Mouse (Mus musculus) A20 (cell line): Measurements from ENCODE around the gene Hist1h3i.
"Not testable (repeated sequence)": the region's sequence is repeated elsewhere in the genome, so short reads cannot be mapped to it uniquely, and the experiment has no call there.

ENCODE experiments used
- DNase-seq: peaks from one replicate; pipeline ENCODE4 v3.0.0-alpha.2; 2011; ENCODE audit warnings: low read depth, low spot score

The Hist1h3i gene

GRCm38 (mm10) chr13:21783255-21783617, at the start of gene Hist1h3i:
Hist1h3i (minus strand) TSS chr13:21783370.
- DNase-seq = peak; percentile 92

GRCm38 (mm10) chr13:21831418-21832394, 48.5 kb upstream of the Hist1h3i start, which contains the start of gene Hist1h4n:
Hist1h4n (minus strand) TSS chr13:21832196.
- not testable (repeated sequence) for DNase-seq

GRCm38 (mm10) chr13:21830344-21830743, 47.2 kb upstream of the Hist1h3i start:
- no peak for DNase-seq

GRCm38 (mm10) chr13:21828511-21828910, 45.3 kb upstream of the Hist1h3i start:
- DNase-seq = no peak

DNA sequence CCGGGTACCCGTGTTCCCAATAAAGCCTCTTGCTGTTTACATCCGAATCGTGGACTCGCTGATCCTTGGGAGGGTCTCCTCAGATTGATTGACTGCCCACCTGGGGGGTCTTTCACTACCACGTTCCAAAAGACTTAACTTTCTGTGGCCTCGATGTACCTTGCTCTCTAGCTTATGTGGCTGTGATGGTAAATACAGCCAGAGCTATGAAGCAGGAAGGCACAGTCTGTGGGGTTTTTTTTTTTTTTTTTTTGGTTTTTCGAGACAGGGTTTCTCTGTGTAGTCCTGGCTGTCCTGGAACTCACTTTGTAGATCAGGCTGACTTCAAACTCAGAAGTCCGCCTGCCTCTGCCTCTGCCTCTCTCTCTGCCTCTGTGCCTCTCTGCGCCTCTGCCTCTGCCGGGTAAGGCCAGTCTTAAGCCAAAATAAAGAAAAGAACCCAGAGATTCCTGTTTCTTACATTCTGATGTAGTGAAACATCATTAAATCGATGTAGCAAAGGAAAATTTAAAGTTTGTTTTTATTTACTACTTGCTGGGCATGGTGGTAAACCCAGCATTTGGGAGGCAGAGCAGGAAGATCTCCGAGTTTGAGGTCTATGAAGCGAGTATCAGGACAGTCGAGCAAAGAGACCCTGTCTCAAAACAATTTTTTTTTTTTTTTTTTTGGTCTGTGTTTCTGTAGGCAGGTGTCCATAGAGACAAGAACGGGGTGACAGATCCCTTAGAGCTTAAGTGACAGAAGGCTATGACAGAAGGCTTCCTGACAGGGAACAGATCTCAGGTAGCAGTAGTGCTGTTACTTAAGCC, 37.1 kb upstream of the Hist1h3i start:
- not testable (repeated sequence) for DNase-seq

DNA sequence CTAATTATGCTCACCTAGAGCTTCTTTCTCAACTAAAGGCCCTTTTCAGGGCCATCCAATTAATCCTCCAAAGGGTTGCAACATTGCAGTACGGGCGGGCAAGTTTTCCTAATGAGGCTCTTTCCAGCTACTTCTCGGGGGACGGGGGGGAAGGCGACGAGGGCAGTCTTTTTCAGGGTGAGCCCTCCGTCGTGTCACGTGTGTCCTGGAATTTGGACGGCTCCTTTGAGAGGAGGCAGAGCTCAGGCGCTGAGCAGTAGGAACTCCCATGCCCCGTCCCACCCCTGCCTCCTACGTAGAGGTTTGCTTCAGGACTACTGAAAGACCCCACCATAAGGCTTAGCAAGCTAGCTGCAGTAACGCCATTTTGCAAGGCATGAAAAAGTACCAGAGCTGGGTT, 28.9 kb upstream of the Hist1h3i start:
- not testable (repeated sequence) for DNase-seq

DNA sequence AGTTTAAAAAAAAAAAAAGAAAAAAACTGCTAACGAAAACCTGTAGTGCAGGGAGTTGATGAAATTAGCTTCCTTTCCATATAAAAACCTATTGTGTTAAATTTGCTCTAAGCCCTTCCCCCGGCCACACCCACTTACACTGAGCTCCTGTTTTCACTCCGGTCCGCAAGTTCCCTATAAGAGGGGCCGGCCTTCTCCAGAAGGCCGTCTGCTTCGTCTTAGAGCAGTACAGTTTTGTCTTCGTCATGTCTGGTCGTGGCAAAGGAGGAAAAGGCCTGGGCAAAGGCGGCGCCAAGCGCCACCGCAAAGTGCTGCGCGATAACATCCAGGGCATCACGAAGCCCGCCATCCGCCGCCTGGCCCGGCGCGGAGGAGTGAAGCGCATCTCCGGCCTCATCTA, 28.4 kb upstream of the Hist1h3i start, which contains the start of gene Hist1h4m:
TSS of gene Hist1h4m (plus strand) at position 208 of the 400 bp plus-strand sequence.
- not testable (repeated sequence) for DNase-seq

DNA sequence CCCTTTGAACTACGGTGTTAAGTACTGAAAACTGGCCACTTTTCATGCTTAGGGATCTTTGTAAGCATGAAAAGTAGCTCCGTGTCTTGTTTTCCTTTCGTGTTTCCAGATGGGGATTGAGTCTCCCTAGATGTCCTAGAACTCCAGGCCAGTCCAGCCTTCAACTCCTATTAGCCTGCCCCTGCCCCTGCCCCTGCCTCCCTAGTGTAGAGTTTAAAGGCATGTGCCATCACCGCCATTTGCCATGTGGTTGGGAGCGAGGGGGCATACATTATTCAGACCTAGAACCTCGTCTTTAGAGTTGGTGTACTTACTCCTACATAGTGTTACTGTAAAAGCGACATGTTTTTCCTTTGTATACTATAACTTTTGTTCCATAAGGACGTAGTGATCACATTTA, 27.9 kb upstream of the Hist1h3i start:
- not testable (repeated sequence) for DNase-seq

- DNase-seq = not testable (repeated sequence)
Observed at GRCm38 (mm10) chr13:21810073-21810472, 26.9 kb upstream of the Hist1h3i start, which contains the start of the genes Hist1h2bq and Hist1h2ao. Hist1h2bq (minus strand) TSS chr13:21810197. Hist1h2ao (plus strand) TSS chr13:21810465.

DNA sequence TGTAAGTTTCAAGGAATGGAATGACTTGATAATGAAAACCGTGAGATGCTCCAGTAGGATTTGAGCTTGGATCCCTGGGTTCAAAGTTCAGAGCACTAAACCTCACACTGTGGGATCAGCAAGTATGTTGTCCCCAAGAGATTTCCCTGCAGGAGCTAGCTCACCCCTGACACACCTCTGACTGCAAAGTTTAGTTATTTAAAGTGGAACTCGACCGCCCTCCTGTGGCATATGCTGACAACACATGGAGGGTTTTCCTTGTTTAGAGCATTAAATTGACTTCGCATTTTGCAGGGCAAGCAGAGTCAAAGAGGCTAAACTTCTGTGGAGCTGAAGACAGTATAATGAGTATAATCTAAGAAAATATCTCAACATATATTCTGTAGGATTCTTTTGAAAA, 19.9 kb upstream of the Hist1h3i start:
- not testable (repeated sequence) for DNase-seq

GRCm38 (mm10) chr13:21797163-21797562, 14.0 kb upstream of the Hist1h3i start:
- not testable (repeated sequence) for DNase-seq

DNA sequence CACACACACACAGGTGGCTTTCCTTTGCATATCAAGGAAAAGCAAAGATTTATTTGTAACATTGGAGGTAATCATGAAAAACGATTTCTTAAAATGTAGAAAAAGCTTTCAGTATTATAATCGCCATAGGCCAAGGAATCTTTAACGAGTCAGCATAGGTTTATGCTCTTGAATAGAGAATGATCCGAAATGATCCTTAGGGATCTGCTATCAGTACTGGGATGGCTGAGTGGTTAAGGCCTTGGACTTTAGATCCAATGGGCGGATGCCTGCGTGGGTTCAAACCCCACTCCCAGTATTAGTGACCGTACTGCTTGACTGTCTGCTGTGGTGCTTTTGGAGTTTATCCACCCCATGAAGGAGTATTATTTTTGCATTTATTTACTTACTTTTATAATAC, 12.4 kb upstream of the Hist1h3i start:
- no peak for DNase-seq

DNA sequence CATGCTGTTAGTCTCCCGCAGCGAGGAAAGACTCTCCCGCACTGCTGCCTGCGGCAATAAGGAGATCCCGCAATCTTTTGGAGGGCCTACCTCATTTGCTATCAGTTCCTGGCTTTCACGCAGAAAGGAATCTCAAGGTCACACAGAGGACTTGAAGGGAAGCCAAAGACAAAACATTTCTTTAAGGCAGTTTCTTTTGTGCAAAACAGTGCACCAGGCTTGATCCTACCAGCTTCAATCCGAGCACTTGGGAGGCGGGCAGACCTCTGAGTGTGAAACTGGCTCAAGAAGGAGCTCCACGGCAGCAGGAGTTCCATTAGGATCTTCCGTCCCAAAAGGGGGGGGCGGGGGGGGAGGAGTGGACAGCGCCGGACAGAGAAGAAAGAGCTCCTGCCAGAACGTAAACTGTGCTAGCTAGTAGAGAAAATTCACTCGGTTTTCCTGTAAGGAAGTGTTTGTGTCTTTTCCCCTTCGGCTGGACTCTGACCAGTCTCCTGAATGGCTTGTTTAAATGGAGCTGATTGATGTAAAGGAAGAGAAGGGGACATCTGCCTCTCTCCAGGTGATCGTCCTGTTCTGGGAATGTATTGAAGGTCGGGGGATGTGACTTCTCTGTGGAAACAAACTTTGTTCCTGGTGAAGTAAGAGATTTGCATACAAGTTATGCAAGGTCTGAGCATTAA, 7.6 kb upstream of the Hist1h3i start:
- DNase-seq = no peak

- DNase-seq = no peak
Observed at GRCm38 (mm10) chr13:21789925-21790324, 6.8 kb upstream of the Hist1h3i start.

DNA sequence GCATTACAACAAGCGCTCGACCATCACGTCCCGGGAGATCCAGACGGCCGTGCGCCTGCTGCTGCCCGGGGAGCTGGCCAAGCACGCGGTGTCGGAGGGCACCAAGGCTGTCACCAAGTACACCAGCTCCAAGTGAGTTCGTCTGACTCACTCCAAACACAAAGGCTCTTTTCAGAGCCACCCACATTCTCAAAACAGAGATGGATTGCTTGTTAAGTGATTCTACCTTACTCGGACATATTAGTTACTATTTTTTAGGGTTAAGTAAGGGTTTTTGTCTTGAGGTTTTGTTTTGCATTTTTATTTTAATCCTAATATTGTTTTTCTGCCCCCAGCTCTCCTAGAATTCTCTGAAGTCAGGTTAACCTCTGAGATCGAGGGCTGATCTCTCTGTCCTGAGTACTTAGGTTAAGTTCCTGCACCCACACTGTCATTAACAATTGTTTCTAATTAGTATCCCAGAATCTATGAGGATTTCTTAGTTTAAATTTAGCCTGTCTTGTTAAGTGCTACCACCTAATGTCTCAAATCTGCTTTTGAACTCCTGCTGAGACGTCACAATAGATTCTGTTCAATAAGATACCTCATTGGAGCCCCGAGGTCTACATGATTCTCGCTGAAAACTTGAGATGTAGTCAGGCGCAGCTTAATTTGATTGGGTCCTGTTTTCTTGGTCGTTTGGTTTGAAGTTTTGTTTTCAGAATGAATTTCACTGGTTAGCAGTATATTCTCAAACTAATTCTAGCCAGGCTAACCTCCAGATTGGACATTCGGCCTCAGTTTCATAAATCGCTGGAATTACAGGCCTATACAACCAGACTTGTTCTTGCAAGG, 4.8 kb upstream of the Hist1h3i start:
- peak; percentile 68 for DNase-seq

DNA sequence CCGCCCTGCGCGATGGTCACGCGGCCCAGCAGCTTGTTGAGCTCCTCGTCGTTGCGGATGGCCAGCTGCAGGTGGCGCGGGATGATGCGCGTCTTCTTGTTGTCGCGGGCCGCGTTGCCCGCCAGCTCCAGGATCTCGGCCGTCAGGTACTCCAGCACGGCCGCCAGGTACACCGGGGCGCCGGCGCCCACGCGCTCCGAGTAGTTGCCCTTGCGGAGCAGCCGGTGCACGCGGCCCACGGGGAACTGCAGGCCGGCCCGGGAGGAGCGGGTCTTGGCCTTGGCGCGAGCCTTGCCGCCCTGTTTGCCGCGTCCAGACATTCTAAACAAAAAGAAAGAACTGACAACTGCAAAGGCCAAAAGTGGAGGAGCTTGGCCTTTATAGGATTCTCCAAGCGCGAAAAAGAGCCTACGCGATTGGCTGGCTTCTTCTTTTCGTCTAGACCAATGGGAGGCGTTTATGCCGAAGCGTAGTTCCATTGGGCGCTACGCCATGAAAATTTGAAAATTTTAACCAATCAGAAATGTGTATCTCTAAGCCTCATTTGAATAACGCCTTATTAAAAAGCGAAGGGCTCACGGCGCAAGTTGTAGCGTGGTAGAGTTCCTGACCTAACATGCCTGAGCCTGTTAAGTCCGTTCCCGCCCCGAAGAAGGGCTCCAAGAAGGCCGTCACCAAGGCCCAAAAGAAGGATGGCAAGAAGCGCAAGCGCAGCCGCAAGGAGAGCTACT, 3.9 kb upstream of the Hist1h3i start, which contains the start of the genes Hist1h2an and Hist1h2bp:
TSS of gene Hist1h2an (minus strand) at position 320 of the 731 bp plus-strand sequence.
TSS of gene Hist1h2bp (plus strand) at position 563 of the 731 bp plus-strand sequence.
- DNase-seq = peak; percentile 97

GRCm38 (mm10) chr13:21786189-21786898, 3.2 kb upstream of the Hist1h3i start:
- DNase-seq = peak; percentile 72

DNA sequence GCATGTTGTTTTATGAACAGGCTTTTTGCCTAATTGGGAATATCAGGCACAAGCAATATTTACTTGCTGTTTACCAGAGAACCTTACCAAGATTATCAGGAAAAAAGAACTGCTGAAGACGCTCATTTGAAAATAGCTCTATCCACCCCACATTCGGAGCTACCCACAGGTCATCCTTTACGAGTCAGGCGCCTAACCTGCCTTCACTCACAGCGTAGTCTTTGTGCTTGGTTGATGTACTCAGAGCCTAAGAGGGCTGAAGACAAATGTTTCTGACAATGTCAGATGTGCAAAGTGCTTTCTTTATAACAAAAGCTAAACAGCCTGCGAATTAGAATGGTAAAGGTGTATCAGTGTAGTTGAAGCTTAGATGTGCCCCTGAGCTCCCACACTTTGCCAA, 1.1 kb upstream of the Hist1h3i start:
- no peak for DNase-seq

- peak; percentile 73 for DNase-seq
Observed at GRCm38 (mm10) chr13:21783734-21784161, 578 bp upstream of the Hist1h3i start.
